Mouse (Mus musculus) ES-Bruce4 (cell line): ENCODE data around the gene Dyx1c1. TPM values are rescaled to one million over a fixed set of nuclear protein-coding genes. Genes with fewer than 3 reads are reported as not detected.

ENCODE experiments used
- H3K27ac ChIP-seq: 2 replicates; pipeline ENCODE4 v1.5.1; 2012; ENCODE audit warnings: low read length, inconsistent platforms; ENCODE audit not compliant: insufficient read depth
- H3K27me3 ChIP-seq: 2 replicates; pipeline ENCODE4 v1.6.1; 2012; ENCODE audit warnings: mild to moderate bottlenecking, low read length, inconsistent platforms; ENCODE audit not compliant: control insufficient read depth, poor library complexity, insufficient read depth, severe bottlenecking
- H3K36me3 ChIP-seq: 2 replicates; pipeline ENCODE4 v1.6.1; 2012; ENCODE audit warnings: inconsistent platforms, mild to moderate bottlenecking, low read length, moderate library complexity; ENCODE audit not compliant: control insufficient read depth, poor library complexity, insufficient read depth, severe bottlenecking
- H3K4me1 ChIP-seq: one replicate; pipeline ENCODE4 v1.8.1; 2011; ENCODE audit warnings: low read length; ENCODE audit not compliant: control insufficient read depth, insufficient read depth
- H3K4me3 ChIP-seq: 2 replicates; pipeline ENCODE4 v1.5.1; 2011; ENCODE audit warnings: low read depth, mild to moderate bottlenecking, low read length
- H3K9ac ChIP-seq: 2 replicates; pipeline ENCODE4 v1.6.1; 2012; ENCODE audit warnings: low read depth, mild to moderate bottlenecking, inconsistent platforms; ENCODE audit not compliant: poor library complexity, severe bottlenecking
- H3K9me3 ChIP-seq: replicated peaks from 2 replicates; pipeline ENCODE4 v1.6.1; 2012; ENCODE audit warnings: mild to moderate bottlenecking, low read length, inconsistent platforms; ENCODE audit not compliant: control insufficient read depth, poor library complexity, insufficient read depth, severe bottlenecking
- CTCF ChIP-seq: IDR thresholded peaks from one replicate; pipeline ENCODE4 v1.8.1; 2011; ENCODE audit warnings: low read depth, low read length
- EP300 ChIP-seq: IDR thresholded peaks from 2 replicates; pipeline ENCODE4 v1.6.1; 2011; ENCODE audit warnings: low read depth, low read length; ENCODE audit not compliant: insufficient read depth
- POLR2A ChIP-seq: IDR thresholded peaks from one replicate; pipeline ENCODE4 v1.8.1; 2011; ENCODE audit warnings: low read length; ENCODE audit not compliant: insufficient read depth
- polyA plus RNA-seq: library from polyadenylated mRNA; stranded (reverse); fragments of >200 nt; gene quantifications from 2 replicates; pipeline ENCODE4 v1.2.4, GENCODE M21; 2011; ENCODE audit warnings: low read depth; ENCODE audit not compliant: missing spikeins, insufficient read depth, insufficient read length

Gene Dyx1c1
- 2.3 and 2.4 TPM in 2 replicates for polyA plus RNA-seq

DNA sequence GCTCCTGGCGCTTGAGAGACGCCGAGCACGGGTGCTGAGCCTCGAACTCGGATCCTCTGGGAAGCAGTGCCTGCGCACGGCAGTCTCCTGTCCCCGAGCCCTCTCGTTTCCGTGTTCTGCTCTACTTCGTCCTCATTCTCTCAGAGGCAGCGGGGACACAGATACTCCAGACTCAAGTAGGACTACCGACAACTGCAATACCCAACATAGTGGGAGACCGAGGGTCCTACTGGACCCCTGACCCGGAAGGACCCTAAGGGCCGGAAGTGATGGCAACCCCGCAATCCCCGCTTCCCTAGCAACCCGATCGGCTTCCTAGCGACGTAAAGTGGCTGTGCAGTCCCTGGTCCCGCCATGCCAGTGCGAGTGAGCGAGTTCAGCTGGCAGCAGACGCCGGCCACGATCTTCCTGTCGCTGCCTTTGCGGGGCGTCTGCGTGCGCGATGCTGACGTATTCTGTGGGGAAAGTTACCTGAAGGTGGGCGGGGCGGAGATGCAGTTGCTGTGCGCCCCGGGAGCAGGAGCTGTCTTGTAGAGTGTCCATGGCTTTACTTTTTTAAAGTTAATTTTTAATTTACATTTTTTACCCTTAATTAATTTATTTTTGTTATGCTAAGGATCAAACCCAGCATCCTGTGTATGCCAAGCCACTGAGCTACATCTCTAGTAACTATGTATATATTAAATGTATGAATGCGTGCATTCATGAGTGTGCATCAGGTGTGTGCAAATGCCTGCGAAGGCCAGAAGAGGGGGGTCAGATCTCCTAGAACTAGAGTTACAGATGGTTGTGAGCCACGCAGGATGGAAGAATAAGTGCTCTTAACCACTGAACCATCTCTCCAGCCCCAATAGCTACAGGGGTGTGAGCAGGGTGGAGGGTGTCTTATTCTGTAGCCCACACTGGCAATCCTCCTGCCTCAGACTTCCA is at the start of gene Dyx1c1, which contains the start of gene Gm44503:
Gene Dyx1c1 (plus strand): TSS at position 265 of the 930 bp plus-strand sequence.
Gene Gm44503 (plus strand): TSS at position 332 of the 930 bp plus-strand sequence.
- peaks cover 2% of the 10 kb centered on the region for H3K4me1 ChIP-seq
- H3K4me3 ChIP-seq: peak within 1 kb of the TSS; percentile 93
- peak within 1 kb of the TSS; percentile 56 for H3K9ac ChIP-seq
- no peak within 1 kb of the TSS for H3K27ac ChIP-seq
- no peaks in the 10 kb centered on the region for H3K9me3 ChIP-seq
- H3K36me3 ChIP-seq: no peaks in the 10 kb centered on the region
- H3K27me3 ChIP-seq: no peaks in the 10 kb centered on the region
- peak; percentile 43 for TF ChIP-seq POLR2A
- TF ChIP-seq EP300: no peak

GRCm38 (mm10) chr9:72911381-72911780 is 47.2 kb upstream of the Dyx1c1 start:
- no peak for TF ChIP-seq EP300
- TF ChIP-seq CTCF: peak; percentile 3
- Histone ChIP-seq H3K9ac (no peak overlapping the region), H3K27me3 (no peaks in the 10 kb centered on the region), H3K36me3 (no peaks in the 10 kb centered on the region), H3K4me1 (peaks cover 8% of the 10 kb centered on the region), H3K27ac (no peak overlapping the region), H3K9me3 (no peaks in the 10 kb centered on the region), H3K4me3 (no peak overlapping the region)

DNA sequence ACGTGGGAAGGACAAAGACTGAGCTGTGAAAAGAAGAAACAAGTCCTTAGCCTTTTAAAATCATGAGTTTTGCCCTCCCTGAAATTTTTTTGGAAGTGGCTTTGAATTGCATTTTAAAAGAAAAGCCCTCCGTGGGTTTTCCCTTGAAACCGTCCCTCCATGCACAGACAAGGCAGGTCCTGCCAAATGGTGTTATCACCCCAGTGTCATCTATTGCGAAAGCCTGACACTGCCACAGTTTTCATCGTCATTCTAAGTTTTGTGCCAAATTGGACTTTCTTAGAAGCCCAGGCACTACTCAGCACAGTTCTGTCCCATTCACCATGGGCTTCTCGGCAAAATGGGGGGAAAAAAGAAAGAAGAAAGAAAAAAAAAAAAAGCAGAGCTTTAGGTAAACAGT is 45.0 kb upstream of the Dyx1c1 start:
- Histone ChIP-seq H3K4me1 (peaks cover 4% of the 10 kb centered on the region), H3K27ac (no peak overlapping the region), H3K9me3 (no peaks in the 10 kb centered on the region), H3K36me3 (no peaks in the 10 kb centered on the region), H3K27me3 (no peaks in the 10 kb centered on the region), H3K9ac (no peak overlapping the region), H3K4me3 (no peak overlapping the region)
- TF ChIP-seq POLR2A: no peak
- no peak for TF ChIP-seq CTCF
- TF ChIP-seq EP300: no peak

- H3K9ac ChIP-seq: no peak overlapping the region
- H3K27ac ChIP-seq: no peak overlapping the region
- H3K27me3 ChIP-seq: no peaks in the 10 kb centered on the region
- no peaks in the 10 kb centered on the region for H3K4me1 ChIP-seq
- no peaks in the 10 kb centered on the region for H3K9me3 ChIP-seq
- no peak for TF ChIP-seq EP300
- TF ChIP-seq CTCF: no peak
- TF ChIP-seq POLR2A: no peak
- H3K36me3 ChIP-seq: no peaks in the 10 kb centered on the region
- H3K4me3 ChIP-seq: no peak overlapping the region
Observed at GRCm38 (mm10) chr9:72915728-72916127, 42.9 kb upstream of the Dyx1c1 start.

DNA sequence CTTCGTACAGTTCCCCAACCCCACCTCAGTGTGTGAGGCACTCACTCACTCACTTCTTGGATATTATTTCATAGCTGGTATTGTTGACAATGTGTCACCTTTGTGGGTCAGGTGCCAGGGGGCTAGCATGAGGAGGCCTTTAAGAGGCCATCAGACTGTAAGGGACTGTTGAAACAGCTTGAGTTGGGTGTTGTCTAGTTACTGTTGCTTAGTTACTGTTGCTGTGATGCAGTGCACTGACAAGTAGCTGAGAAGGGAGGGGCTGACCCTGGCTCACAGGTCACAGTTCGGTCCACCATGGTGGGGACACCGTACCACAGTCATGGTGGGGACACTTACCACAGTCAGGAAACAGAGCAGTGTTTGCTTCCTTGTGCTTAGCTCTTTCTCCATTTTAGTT is 35.5 kb upstream of the Dyx1c1 start:
- no peak overlapping the region for H3K4me3 ChIP-seq
- H3K27me3 ChIP-seq: peaks cover 11% of the 10 kb centered on the region; the same call in 1 of the 2 replicates

More for the DNA sequence above, 35.5 kb upstream of the Dyx1c1 start:
- Histone ChIP-seq H3K4me1 (no peaks in the 10 kb centered on the region), H3K9ac (no peak overlapping the region), H3K27ac (no peak overlapping the region), H3K9me3 (no peaks in the 10 kb centered on the region), H3K36me3 (no peaks in the 10 kb centered on the region)
- TF ChIP-seq EP300 (no peak), POLR2A (no peak), CTCF (no peak)
